9 mouse cellular contexts compared by ENCODE assay signal in the genomic region with DNA sequence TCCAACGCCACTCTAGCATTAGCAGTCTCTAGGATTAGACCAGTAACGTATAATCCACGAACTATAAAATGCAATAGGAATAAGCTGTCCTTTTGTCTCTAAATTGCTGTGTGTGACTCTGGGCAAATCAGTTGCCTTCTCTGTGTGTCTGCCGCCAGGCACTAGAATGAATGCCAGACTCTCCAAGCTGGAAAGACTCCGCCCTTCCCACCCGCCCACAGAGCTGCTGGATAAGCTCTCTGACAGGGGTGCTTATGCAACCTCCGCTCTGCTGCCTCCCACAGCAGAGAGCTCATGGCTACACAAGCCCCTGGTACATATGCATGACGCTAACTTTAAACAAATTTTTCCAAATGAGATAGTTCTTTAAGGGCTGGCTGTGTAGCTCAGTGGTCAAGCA. TPM values are rescaled to one million over a fixed set of nuclear protein-coding genes. Genes with fewer than 3 reads are reported as not detected.
DNase-seq lines count a peak whose midpoint lies in the region; ATAC-seq and TF ChIP-seq lines count a peak whose summit lies in the region.
"Had no signal": no experiment of that assay in that cellular context is flagged by ENCODE, and none has a peak within 500 bp of the region (broad histone marks: within the 10 kb centered on the region; RNA-seq: fewer than 3 reads in every experiment).

No protein-coding gene starts in this region.

- H3K36me3 ChIP-seq in forebrain, postnatal 0 days (ENCODE audit: insufficient read depth): no peaks in the 10 kb centered on the region
- no peaks in the 10 kb centered on the region for H3K36me3 ChIP-seq in forebrain, embryonic 11.5 days (ENCODE audit: control insufficient read depth, insufficient read depth, low read length)
- H3K36me3 ChIP-seq in lung, embryonic 14.5 days (ENCODE audit: insufficient read depth): no peaks in the 10 kb centered on the region

- no peak for TF ChIP-seq CTCF in forebrain, postnatal 0 days (IDR thresholded peaks at IDR 0.05; ENCODE audit: low read depth)
- TF ChIP-seq CTCF in lung, embryonic 14.5 days (IDR thresholded peaks at IDR 0.05; ENCODE audit: low read depth): no peak

- H3K4me3 ChIP-seq in forebrain, postnatal 0 days (ENCODE audit: low read depth, low read length): no peak overlapping the region
- H3K4me3 ChIP-seq in forebrain, embryonic 11.5 days (ENCODE audit: low read depth, low read length): no peak overlapping the region
- no peak overlapping the region for H3K4me3 ChIP-seq in lung, embryonic 14.5 days (ENCODE audit: low read depth, low read length)

- ATAC-seq in forebrain, postnatal 0 days: peak; percentile 64
- ATAC-seq in forebrain, embryonic 11.5 days (replicated peaks; ENCODE audit: low FRiP score): no peak
- peak; percentile 71; the same call in 1 of the 2 replicates for ATAC-seq in lung, embryonic 14.5 days (ENCODE audit: insufficient read depth)

- DNase-seq in forebrain, postnatal 0 days: peak; percentile 56
- no peak for DNase-seq in forebrain, embryonic 11.5 days (ENCODE audit: low spot score)
- DNase-seq in adrenal gland, postnatal 14 days: peak; percentile 80
- peak; percentile 69 to 77 for DNase-seq in heart, adult 18-20 months
- peak; percentile 45 to 78 for DNase-seq in kidney, postnatal 25 days
- DNase-seq in lung, embryonic 14.5 days: peak; percentile 86
- no peak for DNase-seq in neural tube, embryonic 10.5 days (ENCODE audit: extremely low spot score, low spot score)
- DNase-seq in c-Kit-positive CD71-positive TER-119-positive erythroid progenitor cells, embryonic 14.5 days (ENCODE audit: low spot score): no peak

- H3K27me3 ChIP-seq in forebrain, postnatal 0 days (ENCODE audit: insufficient read depth, low read length): no peaks in the 10 kb centered on the region
- no peaks in the 10 kb centered on the region; the same call in 1 of the 2 replicates for H3K27me3 ChIP-seq in forebrain, embryonic 11.5 days (ENCODE audit: control insufficient read depth, insufficient read depth, low read length)
- H3K27me3 ChIP-seq in lung, embryonic 14.5 days (ENCODE audit: insufficient read depth, low read length): no peaks in the 10 kb centered on the region

- 33% methylated on average over 8 of the region's 8 CpGs for WGBS in forebrain, postnatal 0 days
- WGBS in forebrain, embryonic 11.5 days: 48% methylated on average over 8 of the region's 8 CpGs
- WGBS in lung, embryonic 14.5 days: 38% methylated on average over 8 of the region's 8 CpGs

- peaks cover 7% of the 10 kb centered on the region; the same call in 1 of the 2 replicates for H3K4me1 ChIP-seq in forebrain, postnatal 0 days (ENCODE audit: insufficient read depth)
- no peaks in the 10 kb centered on the region; the same call in 1 of the 2 replicates for H3K4me1 ChIP-seq in forebrain, embryonic 11.5 days (replicated peaks; ENCODE audit: control insufficient read depth, insufficient read depth, low read length)
- no peaks in the 10 kb centered on the region for H3K4me1 ChIP-seq in lung, embryonic 14.5 days (ENCODE audit: insufficient read depth)

- no peak overlapping the region for H3K27ac ChIP-seq in forebrain, postnatal 0 days (ENCODE audit: low read depth, low read length)
- no peak overlapping the region for H3K27ac ChIP-seq in forebrain, embryonic 11.5 days (ENCODE audit: low read depth, low read length)
- no peak overlapping the region for H3K27ac ChIP-seq in lung, embryonic 14.5 days (ENCODE audit: low read depth)

- H3K9ac ChIP-seq in forebrain, postnatal 0 days: no peak overlapping the region
- H3K9ac ChIP-seq in forebrain, embryonic 11.5 days (ENCODE audit: low read length): no peak overlapping the region
- no peak overlapping the region for H3K9ac ChIP-seq in lung, embryonic 14.5 days

- H3K4me2 ChIP-seq in forebrain, postnatal 0 days (ENCODE audit: low read depth): no peak overlapping the region
- no peak overlapping the region for H3K4me2 ChIP-seq in forebrain, embryonic 11.5 days (ENCODE audit: low read depth, low read length, severe bottlenecking)
- H3K4me2 ChIP-seq in lung, embryonic 14.5 days: no peak overlapping the region

- H3K9me3 ChIP-seq in forebrain, postnatal 0 days (ENCODE audit: low read length): no peaks in the 10 kb centered on the region
- no peaks in the 10 kb centered on the region for H3K9me3 ChIP-seq in forebrain, embryonic 11.5 days (ENCODE audit: control insufficient read depth, low read length)
- no peaks in the 10 kb centered on the region for H3K9me3 ChIP-seq in lung, embryonic 14.5 days (ENCODE audit: low read depth, low read length)

RNA-seq across cellular contexts. Expression of gene Pnpla1, which starts 17.1 kb away (rescaled TPM):
- not detected in 2 replicates for total RNA-seq in forebrain, postnatal 0 days (2014; rRNA removed)
- 0.04 TPM in 1 of 2 replicates, not detected in the other for polyA plus RNA-seq in forebrain, postnatal 0 days (2015; fragmentation: Nextera tagmentation; extraction: Ambion mirVana)
- not detected in 2 replicates for polyA plus RNA-seq in forebrain, embryonic 11.5 days (2014; fragmentation: Nextera tagmentation; extraction: Ambion mirVana)
- total RNA-seq in adrenal gland, postnatal 14 days (2021): 0.15 TPM in 1 of 2 replicates, not detected in the other
- not detected for total RNA-seq in heart, adult 18-20 months (2021)
- 0.05 TPM in 1 of 2 replicates, not detected in the other for polyA plus RNA-seq in lung, embryonic 14.5 days (2014; fragmentation: Nextera tagmentation; extraction: Ambion mirVana)
- total RNA-seq: neutrophil, adult 5-6 weeks had no signal

RNA-seq across cellular contexts. Expression of gene 4930539E08Rik, which starts 39.8 kb away (rescaled TPM):
- total RNA-seq in forebrain, postnatal 0 days (2014; rRNA removed): 3.3 and 4.1 TPM in 2 replicates
- polyA plus RNA-seq in forebrain, postnatal 0 days (2015; fragmentation: Nextera tagmentation; extraction: Ambion mirVana): 1.8 and 2.1 TPM in 2 replicates
- polyA plus RNA-seq in forebrain, embryonic 11.5 days (2014; fragmentation: Nextera tagmentation; extraction: Ambion mirVana): 0.16 and 0.19 TPM in 2 replicates
- total RNA-seq in adrenal gland, postnatal 14 days (2021): not detected in 2 replicates
- under 1 TPM in 1 of 2 experiments, not detected in 1; 0.08 TPM for total RNA-seq in heart, adult 18-20 months (2021)
- 0.37 TPM in 1 of 2 replicates, not detected in the other for polyA plus RNA-seq in lung, embryonic 14.5 days (2014; fragmentation: Nextera tagmentation; extraction: Ambion mirVana)

Comparison
In these comparisons a context has a peak if more than half of its experiments do, and no peak if none do; other contexts are left out.
1. DNase-seq: peak in forebrain, postnatal 0 days (single experiment), adrenal gland, postnatal 14 days (single experiment), heart, adult 18-20 months (2 of 2), kidney, postnatal 25 days (2 of 2) and lung, embryonic 14.5 days (single experiment); none in forebrain, embryonic 11.5 days (single experiment), neural tube, embryonic 10.5 days (single experiment) and c-Kit-positive CD71-positive TER-119-positive erythroid progenitor cells, embryonic 14.5 days (single experiment).